Mouse (Mus musculus): Measurements from ENCODE around the gene Oas1d.
"Not testable (repeated sequence)": the region's sequence is repeated elsewhere in the genome, so short reads cannot be mapped to it uniquely, and the experiment has no call there.

- not testable (repeated sequence) for TF ChIP-seq POLR2A (IDR thresholded peaks at IDR 0.05; ENCODE audit: borderline replicate concordance, control insufficient read depth, low read depth, low read length); CTCF (IDR thresholded peaks at IDR 0.05; ENCODE audit: control insufficient read depth, insufficient read depth, low read length)
Observed at GRCm38 (mm10) chr5:120924520-120924919, 10.2 kb downstream of the Oas1d start.

Data from bone marrow, adult 2 months (tissue).